Mouse (Mus musculus) kidney, adult 2 months (tissue): ENCODE results near the gene Gps2.

ENCODE experiments used
- CTCF ChIP-seq: fragments of 200-500 bp; conservative IDR thresholded peaks from 2 replicates; pipeline ENCODE4 v1.5.1; 2011; ENCODE audit warnings: low read depth, mild to moderate bottlenecking, control low read depth, low read length, moderate library complexity, mixed read lengths; ENCODE audit not compliant: insufficient read depth, insufficient read length
- POLR2A ChIP-seq: fragments of 200-500 bp; IDR thresholded peaks from one replicate; pipeline ENCODE4 v1.6.1; 2011; ENCODE audit warnings: low read depth, low read length, control low read depth

DNA sequence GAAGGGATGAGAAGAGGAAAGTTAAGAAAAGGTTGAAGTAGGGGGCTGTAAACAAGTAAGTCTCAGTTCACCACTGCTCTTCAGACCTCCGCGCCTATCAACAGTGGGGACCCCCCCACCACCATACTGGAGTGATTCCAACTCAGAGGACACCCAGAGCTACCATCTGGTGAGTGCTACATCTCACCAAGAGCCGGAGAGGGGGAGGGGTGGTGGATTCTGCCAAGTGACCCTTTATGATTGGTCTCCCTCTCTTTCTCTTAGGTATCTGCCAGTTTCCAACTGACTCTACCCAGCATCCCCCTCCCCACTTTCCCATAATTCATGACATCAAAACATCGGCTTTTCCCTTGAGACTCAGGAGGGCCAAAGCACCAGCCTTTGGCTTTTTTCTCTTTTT, 27.3 kb downstream of the Gps2 start:
- TF ChIP-seq POLR2A (no peak), CTCF (no peak)
